Mouse (Mus musculus) heart, adult 11 months (tissue): ENCODE measurements around the gene Adprm.
A peak's percentile ranks its signal among the peaks of the same experiment; 100 is the strongest.
"Not testable (repeated sequence)": the region's sequence is repeated elsewhere in the genome, so short reads cannot be mapped to it uniquely, and the experiment has no call there.

ENCODE experiments used
- DNase-seq: peaks from one replicate; pipeline ENCODE4 v3.0.0; 2022

Adprm gene

DNA sequence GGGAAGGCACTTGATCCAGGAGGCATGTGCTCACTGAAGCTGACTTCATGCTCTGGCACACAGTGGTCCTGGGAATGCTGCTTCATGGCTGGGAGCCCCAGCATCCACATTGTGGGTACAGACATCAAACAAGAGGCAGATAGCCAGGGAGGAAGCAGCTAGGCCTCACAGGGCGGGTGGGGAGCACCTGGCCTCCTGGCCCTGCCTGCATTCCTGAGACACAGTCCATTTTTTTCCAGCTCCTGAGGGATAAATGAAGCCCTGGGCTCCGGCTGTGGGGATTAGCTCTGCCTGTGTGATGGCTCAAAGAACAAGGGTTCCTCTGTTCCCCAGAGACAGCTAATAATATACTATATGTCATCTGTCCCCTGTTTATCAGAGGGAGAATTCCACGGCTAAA lies 22.6 kb upstream of the Adprm start:
- DNase-seq: no peak

DNA sequence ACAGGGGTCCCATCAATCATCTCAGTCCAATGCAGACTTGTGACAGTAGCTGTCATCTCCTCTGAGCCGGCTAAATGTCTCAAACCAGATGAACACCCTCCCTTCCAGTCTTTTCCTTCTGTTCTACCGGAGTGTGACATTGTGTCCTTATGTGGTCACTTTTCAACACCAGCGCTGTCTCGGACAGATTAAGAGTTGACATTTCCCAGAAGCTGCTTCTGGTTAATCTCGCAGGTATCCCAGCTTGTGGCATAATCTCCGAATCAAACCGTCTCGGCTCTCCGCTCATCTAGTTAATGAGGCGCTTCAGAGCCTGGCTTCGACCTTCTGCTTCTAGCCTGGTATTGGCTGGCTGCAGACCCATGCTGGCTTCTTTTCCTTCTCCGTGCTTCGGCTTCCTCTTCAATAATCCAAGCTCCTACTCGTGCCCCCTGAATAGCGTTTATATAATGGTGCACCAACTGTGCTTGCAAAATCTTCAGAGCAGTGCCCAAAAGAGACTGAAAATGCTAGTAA lies 20.3 kb upstream of the Adprm start:
- peak; percentile 55 for DNase-seq

DNA sequence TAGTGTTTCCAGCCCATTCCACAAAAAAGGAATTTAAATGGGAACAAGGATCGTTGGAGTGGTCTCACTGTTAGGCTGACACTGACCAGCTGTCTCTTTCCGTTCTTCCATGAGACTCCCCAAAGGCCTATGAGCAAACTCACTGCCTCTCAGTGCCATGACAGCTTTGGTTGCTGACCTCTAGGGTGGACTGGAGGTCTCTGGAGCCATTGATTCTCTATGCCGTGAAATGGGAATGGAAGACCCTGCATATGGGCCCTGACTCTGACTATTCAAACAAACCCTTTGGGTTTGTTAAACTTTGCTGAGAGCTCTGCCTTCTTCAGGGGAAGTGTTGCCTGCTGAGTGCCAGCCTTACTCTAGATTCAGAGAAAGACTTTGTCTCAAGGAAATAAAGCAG lies 15.3 kb upstream of the Adprm start:
- DNase-seq: no peak

DNA sequence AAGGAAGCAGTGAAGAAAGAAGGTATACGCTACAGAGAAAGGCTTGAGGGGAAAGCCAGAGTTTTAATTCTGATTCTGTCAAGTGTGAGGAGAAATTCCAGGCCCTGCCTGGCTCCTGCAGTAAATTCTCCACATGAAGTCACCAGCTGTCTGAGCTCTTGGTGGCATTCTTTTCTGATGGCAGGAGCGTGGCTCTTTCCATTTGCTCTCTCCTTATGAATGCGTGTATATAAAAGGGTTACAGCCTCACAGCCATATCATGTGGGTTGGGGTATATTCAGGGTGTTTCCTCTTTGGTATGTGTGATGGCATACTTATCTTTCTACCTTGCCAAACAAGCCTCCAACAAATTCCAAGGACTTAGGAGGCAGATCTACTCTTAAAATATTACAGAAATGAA lies 10.3 kb upstream of the Adprm start:
- DNase-seq: no peak

DNA sequence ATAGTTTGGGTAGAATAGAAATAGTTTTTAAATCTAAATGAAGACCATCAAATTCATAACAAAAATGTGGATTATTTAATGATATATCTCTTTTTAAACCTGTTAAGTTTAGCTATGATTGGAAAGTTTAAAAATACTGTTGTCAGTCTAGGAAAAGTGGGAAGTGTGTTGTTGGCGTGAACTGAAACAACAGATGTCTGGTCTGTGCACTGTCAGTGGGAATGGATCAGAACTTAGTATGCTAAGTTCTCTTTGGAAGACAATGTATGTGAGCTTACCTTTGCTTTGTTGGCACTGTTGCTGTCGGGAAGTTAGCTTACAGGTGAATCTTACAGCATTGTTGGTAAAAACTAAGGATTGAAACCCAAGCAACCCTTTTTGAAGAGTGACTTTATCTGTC lies 8.9 kb upstream of the Adprm start:
- DNase-seq: no peak

DNA sequence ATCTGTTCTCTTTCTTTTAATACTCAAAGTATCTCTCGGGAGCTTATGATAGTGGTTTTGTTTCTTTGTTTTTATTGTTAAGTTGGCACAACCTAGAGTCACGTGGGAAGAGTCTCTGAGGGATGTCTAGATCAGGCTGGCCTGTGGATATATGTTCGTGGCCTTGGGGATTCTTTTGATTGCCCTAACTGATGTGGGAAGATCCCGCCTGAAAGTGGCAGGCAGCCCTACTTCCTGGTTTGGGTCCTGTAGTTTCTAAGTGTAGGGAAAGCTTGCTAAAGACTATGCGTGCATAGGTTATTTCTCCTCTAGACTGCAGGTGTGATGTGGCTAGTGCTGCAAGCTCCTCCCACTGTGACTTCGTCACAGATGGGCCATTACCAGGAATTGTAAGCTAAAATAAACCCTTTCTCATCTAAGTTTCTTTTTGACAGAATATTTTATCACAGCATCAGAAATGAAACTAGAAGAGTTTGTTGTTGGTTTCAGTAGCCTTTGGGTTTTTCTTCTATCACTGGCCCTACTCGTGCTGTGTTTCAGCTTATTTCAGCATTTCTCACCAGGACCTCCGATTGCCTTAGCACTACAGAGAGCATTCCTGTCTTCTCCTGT lies 2.5 kb upstream of the Adprm start:
- peak; percentile 66 for DNase-seq

DNA sequence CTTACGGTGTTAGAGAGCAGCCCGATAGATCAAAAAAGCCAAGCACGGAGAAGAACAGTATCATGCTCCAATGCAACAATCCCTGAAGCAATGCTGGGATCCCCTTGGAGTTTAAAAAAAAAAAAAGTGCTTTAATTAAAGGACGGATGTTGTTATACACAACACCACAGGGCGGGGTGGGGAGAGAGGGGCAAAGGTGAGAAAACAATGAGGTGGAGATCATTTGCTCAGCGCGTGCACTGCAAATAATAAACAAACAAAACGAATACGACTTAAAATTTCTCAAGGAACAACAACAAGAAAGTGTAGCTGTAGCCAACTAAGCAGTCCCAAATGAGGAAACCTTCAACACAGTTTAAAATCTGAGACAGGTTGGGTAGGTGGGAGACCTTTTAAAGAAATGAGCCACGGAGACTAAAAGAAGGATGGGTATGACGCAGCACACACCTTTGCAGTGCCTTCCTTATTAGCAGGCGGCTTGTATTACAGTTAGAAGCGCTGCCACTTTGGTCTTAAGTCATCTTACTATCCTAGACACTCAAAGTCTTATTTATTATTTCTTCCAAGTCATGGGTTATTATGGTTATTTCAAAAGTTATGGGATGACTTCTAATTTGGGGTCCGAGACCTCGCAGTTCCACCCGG lies 596 bp downstream of the Adprm start:
- no peak for DNase-seq

DNA sequence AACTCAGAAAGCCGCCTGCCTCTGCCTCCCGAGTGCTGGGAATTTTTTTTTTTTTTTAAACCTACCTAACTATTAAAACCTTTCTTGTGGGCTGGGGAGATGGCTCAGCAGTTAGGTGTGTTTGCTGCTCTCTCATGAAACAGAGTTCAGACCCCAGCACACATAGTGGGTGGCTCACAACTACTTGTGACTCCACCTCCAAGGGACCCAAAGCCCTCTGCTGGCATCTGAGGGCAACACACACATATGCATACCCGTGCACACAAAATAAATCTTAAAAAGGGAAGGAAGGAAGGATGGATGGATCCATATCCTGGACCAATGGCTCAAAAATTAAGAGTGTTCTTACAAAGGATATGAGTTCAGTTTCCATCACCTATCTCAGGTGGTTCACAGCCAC lies 3.1 kb downstream of the Adprm start:
- DNase-seq: no peak

DNA sequence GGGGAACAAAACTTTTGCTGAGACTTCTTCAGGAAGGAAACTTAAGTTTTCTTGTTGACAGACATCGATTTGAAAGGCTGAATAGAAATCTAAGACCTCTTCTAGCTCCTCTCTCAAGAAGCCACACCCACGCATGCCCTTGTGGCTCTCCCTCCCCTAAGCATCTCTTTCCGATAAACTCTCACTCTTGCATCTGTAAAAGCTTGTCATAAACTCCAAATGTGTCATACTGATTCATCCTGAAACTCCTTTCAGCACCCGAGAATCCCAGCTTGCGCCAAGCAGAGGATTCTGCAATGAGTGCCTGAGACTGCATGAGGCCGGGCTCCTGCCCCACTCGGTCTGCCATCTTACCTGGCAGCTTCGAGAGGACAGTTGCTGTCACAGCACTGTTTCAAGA lies 3.9 kb downstream of the Adprm start:
- DNase-seq: no peak

DNA sequence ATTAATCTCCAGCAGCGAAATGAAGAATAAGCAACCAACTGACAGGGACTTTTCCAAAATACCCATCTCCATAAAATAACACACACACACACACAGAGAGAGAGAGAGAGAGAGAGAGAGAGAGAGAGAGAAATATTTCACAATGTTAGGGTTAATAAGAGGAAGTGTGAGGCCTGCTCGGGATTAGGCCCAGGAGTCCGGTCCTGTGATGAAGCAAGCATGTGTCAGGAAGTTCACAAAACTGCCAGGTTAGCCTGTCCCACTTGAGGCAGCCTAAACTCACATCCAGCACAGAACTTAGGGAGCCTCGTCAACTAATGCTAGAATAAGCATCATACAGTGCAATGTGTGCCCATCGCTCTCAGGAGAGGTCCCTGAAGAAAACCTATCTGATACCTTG lies 5.2 kb downstream of the Adprm start:
- DNase-seq: no peak

DNA sequence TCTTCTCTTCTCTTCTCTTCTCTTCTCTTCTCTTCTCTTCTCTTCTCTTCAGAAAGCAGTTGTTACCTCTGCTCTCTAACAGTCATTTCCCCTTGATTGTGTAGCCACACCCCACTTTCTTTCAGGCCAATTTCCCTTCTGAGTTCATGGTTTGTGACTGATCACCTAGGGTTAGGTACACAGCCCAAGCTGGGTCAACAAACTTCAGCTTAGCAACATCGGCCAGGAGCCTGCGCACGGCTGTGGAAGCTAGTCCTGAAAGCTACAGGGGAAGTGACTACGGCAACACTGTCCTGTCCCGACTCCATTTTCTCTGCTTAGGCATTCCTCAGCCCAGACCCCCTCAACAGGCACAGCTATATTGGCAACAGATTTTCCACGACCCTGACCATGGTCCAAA lies 7.4 kb downstream of the Adprm start:
- no peak for DNase-seq

DNA sequence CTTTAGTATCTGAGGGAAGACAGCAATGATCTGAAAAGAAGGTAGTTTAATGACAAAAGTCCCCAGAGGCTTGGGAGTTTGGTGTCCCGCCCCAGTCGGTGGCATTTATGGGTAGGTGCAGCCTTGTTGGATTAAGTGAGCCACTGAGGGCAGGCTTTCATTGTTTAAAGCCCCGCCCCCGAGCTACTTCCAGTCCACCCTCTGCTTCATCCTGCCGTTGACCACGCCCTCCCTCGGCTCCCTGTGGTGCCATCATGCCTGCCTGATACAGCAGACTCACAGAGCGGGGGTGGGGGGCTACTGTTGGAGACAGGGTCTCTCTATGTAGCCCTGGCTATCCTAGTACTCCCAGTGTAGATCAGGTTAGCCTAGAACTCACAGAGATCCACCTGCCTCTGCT lies 9.4 kb downstream of the Adprm start:
- DNase-seq: no peak

DNA sequence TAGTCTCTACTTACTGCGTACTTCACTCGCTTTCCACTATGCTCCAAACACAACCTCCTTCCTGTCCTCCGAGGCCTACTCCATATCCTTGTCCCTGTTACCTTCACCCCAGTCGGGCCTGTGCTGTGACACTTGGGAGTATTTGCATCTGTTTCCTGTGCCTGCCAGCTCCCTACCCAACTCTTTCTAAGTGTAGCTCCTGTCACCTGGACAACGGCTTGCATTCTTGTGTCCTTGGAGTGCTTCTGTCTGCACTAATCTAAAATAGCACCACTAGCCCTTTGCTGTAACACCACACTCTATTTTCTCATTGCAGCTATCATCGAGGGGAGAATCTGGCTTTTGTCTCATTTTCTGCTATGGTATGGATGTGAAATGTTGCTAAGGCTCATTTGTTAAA lies 11.9 kb downstream of the Adprm start:
- peak; percentile 90 for DNase-seq

DNA sequence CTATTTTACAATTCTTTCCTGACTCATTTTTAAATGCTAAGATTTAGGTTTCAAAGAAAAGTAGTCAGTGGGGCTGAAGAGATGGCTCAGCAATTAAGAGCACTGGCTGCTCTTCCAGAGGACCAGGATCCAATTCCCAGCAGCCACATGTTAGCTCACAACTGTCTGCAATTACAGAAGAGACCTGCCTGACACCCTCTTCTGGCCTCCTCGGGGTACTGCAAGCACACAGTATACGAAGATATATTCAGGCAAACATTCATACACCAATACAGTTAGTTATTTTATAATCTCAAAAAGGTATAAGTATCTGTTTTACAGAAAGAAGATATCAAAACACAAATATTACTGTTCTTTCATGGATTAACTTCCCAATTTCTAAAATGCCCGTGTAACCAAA lies 12.6 kb downstream of the Adprm start:
- DNase-seq: no peak

DNA sequence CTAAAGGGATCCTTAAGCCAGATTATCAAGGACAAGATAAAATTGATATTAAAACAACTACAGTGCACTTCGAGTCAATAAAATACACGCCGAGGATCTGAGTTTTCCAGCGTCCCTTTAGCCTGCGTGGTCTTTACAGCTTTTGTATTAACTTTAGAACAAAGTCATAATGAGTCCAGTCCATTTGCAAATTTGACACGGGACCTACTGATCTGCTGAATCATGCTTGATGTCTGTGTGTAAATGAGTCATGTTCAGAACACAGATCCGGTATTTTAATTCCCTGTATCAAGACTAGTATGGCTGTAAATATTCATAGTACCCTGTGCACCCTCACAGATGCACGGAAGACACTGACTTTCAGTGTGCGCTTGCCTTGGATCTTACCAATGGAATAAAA lies 15.5 kb downstream of the Adprm start:
- no peak for DNase-seq

DNA sequence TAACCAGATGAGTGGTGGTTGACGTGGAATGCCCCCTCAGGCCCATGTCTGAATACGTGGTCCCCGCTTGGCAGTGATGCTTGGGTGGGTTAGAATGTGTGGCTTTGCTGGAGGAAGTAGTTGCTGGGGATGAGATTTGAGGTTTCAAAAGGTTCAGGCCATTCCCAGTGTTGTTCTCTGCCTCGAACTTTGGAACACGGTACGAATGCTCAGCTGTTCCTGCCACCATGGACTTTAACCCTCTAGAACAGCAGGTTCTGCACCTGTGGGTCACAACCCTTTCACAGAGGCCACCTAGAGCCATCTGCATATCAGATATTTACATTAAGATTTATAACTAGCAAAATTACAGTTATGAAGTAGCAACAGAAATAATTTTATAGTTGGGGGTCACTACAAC lies 16.2 kb downstream of the Adprm start:
- DNase-seq: no peak

DNA sequence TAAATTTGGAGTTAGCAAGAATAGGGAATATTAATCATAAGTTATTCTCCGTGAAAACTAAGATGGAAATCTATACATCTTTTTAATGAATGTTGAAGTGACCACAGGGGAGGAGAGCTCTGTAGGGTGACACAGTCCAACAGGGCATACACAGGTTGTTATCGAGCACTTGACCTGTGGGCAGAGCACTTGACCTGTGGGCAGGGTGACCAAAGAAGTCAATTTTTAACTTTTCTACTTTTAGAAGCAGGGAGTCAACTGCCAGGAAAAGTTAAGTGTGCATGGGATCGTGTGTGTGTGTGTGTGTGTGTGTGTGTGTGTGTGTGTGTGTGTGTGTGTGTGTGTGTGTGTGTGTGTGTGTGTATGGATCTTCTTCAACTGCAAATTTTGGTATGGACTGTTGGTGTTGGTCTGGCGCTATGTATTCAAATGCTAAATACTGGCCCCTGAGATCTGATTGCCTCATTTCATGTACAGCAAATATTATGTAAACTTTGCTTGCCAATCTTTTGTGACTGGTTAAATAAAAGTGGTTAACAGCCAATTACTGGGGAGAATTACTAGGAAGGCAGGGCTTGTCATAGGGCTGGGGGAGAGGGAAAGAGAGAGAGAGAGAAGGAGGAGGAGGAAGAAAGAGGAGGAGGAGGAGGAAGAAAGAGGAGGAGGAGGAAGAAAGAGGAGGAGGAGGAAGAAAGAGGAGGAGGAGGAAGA lies 17.5 kb downstream of the Adprm start:
- DNase-seq: no peak

DNA sequence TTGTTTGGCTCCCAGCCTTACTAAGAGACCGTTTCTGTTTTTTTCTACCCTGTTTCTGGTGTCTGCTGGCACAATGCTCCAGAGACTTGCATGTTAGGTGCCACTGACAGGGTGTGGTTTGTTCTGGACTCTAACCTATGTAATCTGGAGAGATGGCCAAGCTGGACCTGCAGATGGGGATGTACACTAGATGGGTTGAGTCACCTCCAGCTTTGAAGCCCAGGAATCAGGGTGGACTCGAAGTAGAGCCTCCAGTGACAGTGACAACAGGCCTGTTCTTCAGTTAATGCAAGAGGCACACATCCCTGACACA lies 20.8 kb downstream of the Adprm start:
- no peak for DNase-seq

DNA sequence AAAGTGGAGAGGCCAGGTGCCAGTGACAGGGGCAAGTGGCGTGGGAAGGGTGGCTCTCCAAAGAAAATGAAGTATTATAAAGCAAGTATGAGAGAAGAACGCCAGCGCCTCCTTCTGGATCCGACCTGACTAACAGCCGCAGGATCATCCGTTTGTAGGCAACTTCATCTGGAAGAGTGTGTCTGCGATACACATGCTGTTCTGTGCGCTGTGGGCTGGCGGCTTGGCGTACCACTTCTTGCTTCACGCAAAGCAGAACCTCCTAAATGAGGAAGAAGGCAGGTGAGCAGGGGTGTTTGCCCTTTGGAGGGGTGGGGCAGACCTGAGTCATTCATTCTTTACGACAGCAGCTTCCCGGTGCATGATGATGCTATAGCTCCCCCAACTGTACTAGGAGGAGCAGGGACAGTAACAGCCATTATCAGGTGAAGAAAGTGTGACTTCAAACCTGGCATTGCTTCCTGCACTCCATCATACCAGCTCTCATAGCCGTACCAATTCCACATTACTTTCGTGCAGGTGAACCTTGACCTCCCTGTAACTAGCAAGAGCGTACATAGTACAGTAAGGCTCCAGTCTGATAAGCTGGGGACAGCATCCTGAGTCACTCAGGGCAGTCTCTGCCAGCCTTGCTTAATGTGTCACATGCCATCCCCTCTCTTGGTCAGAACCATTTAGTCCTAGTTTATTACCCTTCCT lies 21.3 kb downstream of the Adprm start:
- DNase-seq: no peak

DNA sequence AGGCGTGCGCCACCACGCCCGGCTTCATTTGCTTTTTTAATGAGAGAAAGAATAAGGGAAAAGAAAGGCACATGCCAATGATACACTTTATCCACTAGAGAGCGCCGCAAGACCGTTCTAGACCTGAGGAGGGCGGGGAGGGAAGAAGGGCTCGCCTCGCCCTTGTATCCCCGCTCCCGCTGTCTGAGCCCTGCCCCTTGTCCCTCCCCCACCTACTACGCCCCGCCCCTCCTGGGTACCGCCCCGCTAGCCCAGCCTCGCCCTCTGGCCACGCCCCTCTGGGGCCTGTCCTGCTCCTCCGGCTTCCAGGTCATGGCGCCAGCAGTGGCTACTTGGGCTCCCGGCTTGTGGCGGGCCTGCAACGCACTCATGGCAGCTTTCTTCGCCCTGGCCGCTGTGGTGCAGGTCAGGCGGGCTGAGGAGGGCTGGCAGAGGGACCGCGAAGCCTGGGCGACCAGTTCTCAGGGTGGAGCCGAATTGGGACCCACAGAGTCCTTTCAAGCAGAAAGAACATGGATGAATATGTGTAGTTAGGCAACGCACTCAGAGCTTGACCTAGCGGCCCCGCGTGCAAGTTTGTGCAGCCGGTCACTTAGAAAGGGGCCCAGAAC lies 27.4 kb downstream of the Adprm start, which contains the start of gene Tmem220:
Gene Tmem220 (plus strand): TSS at position 288 of the 611 bp plus-strand sequence.
- DNase-seq: peak; percentile 99

DNA sequence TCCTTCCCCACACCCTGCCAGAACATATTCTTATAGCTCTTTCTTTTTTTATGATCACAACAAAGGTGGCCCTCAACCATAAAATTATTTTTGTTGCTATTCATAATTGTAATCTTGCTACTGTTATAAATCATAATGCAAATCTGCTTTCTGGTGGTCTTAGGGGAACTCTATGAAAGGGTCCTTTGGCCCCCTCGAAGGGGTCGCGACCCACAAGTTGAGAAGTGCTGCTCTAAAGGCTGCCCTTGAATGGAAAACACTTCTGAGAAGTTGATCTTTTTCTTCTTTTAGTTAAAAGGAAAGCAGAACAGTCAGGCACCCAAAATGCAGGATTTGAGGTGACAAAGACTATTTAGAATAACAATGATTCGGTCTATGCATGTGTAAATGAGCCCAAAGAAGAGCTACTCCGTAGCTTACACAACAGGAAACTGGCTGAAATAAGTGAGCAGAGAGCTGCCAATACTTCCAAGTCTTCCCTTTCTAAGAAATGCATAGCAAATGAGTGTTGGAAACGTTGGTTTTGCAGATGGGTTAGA lies 28.5 kb downstream of the Adprm start:
- no peak for DNase-seq

DNA sequence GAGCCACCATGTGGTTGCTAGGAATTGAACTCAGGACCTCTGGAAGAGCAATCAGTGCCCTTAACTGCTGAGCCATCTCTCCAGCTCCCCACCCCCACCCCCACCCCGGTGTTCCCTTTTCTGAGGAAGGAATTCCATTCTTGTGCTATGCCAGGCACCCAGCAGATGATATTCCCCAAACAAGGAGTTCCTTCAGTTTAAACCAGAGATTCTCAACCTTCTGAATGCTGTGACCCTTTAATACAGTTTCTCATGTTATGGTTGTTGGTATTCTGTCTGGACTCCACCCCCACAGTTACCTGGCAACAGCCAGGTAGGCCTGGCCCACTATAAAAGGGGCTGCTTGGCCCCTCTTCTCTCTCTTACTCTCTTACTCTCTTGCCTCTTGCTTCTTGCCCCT lies 29.2 kb downstream of the Adprm start:
- DNase-seq: not testable (repeated sequence)
